Mouse (Mus musculus): ENCODE measurements at regions not wholly inside any gene's neighbourhood (a gene's known extent, or its start where the extent isn't known, plus 50 kb on each side); places are given as distances from the start of the nearest gene placed in this dataset.
A peak's percentile ranks its signal among the peaks of the same experiment; 100 is the strongest.

- H3K27ac ChIP-seq (replicated peaks): no peak overlapping the region
- no peak for DNase-seq (ENCODE audit: low spot score)
- no peak overlapping the region for H3K4me3 ChIP-seq
- H3K36me3 ChIP-seq (replicated peaks): no peaks in the 10 kb centered on the region
- no peaks in the 10 kb centered on the region for H3K4me1 ChIP-seq
- WGBS: 74% methylated on average over 2 of the region's 2 CpGs
- H3K9me3 ChIP-seq: no peaks in the 10 kb centered on the region
- H3K27me3 ChIP-seq (replicated peaks; ENCODE audit: low read depth, poor library complexity, severe bottlenecking): no peaks in the 10 kb centered on the region
Measured at GRCm38 (mm10) chr13:81852309-81852978, 69.6 kb downstream of the Cetn3 start.

DNA sequence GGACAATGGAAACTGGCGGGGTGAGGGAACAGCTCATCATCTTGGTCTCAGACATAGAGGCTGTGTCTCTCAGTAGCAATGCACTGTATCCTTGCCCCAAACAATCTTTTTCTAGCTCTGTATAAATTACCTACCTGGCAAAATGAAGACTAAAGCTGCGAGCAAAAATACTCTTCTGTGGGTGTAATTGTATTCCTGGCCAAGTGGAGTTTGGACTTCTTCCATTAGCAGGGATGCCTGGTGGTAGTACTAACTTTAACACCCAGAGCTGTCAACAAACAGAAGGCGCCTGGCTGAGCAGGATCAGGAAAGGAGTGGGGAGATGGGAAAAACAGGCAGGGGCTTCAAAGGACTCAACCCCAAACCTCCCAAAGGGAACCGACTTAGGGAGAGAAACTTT, 73.2 kb downstream of the Cetn3 start:
- no peak for DNase-seq (ENCODE audit: low spot score)
- Histone ChIP-seq H3K4me1 (no peaks in the 10 kb centered on the region), H3K27ac (replicated peaks) (no peak overlapping the region), H3K27me3 (replicated peaks; ENCODE audit: low read depth, poor library complexity, severe bottlenecking) (no peaks in the 10 kb centered on the region), H3K4me3 (no peak overlapping the region), H3K36me3 (replicated peaks) (no peaks in the 10 kb centered on the region), H3K9me3 (no peaks in the 10 kb centered on the region)
- 75% methylated on average over 4 of the region's 4 CpGs for WGBS

- Histone ChIP-seq H3K4me1 (no peaks in the 10 kb centered on the region), H3K9me3 (no peaks in the 10 kb centered on the region), H3K27me3 (replicated peaks; ENCODE audit: low read depth, poor library complexity, severe bottlenecking) (no peaks in the 10 kb centered on the region), H3K36me3 (replicated peaks) (no peaks in the 10 kb centered on the region), H3K27ac (replicated peaks) (no peak overlapping the region), H3K4me3 (no peak overlapping the region)
- WGBS: 86% methylated on average over 4 of the region's 4 CpGs
- DNase-seq (ENCODE audit: low spot score): no peak
Measured at GRCm38 (mm10) chr13:81860683-81861082, 77.8 kb downstream of the Cetn3 start.

DNA sequence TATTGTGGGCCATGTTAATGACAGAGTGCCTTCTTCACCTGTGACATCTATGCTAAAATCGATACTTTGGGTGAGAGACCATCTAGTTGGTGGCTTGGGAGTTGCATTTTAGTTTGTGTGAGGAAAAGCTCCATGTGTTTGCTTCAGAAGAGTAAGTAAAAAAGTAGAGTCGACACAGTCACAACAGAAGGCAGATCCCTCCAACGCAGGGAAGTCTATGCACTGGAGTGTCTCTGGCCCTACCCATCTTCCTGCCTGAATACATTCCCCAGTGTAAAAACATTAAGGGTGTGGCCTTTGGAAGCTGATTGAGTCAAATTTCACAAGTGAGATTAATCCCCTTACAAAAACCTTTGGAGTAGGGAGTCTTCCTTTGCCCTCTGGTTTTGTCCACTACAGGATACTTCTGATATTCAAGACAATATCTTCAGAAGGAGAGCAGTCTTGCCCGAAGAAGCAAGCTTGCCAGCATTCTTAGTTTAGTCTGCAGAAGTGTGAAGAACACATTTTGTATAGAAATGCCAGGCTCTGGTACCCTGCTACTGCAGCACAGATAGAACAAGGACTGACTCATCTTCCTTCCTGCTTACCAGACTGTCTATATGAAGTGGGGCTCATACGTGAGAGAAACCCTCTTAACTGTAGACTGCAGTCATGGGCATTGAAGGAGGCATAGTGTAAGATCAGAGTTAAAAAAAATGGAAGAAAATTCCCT, 79.2 kb downstream of the Cetn3 start:
- DNase-seq (ENCODE audit: low spot score): no peak
- Histone ChIP-seq H3K27ac (replicated peaks) (no peak overlapping the region), H3K36me3 (replicated peaks) (no peaks in the 10 kb centered on the region), H3K27me3 (replicated peaks; ENCODE audit: low read depth, poor library complexity, severe bottlenecking) (no peaks in the 10 kb centered on the region), H3K4me1 (no peaks in the 10 kb centered on the region), H3K9me3 (no peaks in the 10 kb centered on the region), H3K4me3 (no peak overlapping the region)
- 81% methylated on average over 5 of the region's 5 CpGs for WGBS

DNA sequence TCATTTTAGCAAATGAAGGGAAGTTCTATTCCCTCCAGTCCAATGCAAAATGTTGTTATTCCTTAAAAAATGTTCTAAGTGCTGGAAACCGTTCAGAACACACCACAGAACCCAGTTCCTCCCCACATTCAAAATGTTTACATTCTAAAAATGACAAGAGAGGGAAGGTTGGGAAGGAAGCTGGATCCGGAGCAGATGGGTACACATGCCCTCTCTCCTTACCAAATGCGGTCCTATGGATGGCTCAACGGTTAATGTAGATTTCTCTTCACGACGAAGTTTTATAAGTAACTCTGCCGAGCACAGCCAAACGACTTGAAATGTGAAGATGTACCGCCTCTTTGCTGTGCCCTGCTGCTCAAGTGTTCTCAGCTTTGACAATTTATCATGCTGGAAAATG, 88.3 kb downstream of the Cetn3 start:
- no peak for DNase-seq (ENCODE audit: low spot score)
- 85% methylated on average over 9 of the region's 9 CpGs for WGBS
- Histone ChIP-seq H3K9me3 (no peaks in the 10 kb centered on the region), H3K27me3 (replicated peaks; ENCODE audit: low read depth, poor library complexity, severe bottlenecking) (no peaks in the 10 kb centered on the region), H3K36me3 (replicated peaks) (no peaks in the 10 kb centered on the region), H3K4me3 (no peak overlapping the region), H3K4me1 (no peaks in the 10 kb centered on the region), H3K27ac (replicated peaks) (no peak overlapping the region)

- WGBS: 74% methylated on average over 6 of the region's 6 CpGs
- H3K9me3 ChIP-seq: no peaks in the 10 kb centered on the region
- H3K27ac ChIP-seq (replicated peaks): no peak overlapping the region
- H3K27me3 ChIP-seq (replicated peaks; ENCODE audit: low read depth, poor library complexity, severe bottlenecking): no peaks in the 10 kb centered on the region
- H3K36me3 ChIP-seq (replicated peaks): no peaks in the 10 kb centered on the region
- no peak overlapping the region for H3K4me3 ChIP-seq
- DNase-seq (ENCODE audit: low spot score): no peak
- H3K4me1 ChIP-seq: no peaks in the 10 kb centered on the region
Measured at GRCm38 (mm10) chr13:81885879-81886278, 103.0 kb downstream of the Cetn3 start.

- H3K4me3 ChIP-seq: no peak overlapping the region
- H3K27ac ChIP-seq (replicated peaks): no peak overlapping the region
- H3K36me3 ChIP-seq (replicated peaks): no peaks in the 10 kb centered on the region
- H3K4me1 ChIP-seq: no peaks in the 10 kb centered on the region
- H3K9me3 ChIP-seq: no peaks in the 10 kb centered on the region
- WGBS: 80% methylated on average over 4 of the region's 4 CpGs
- DNase-seq (ENCODE audit: low spot score): no peak
- no peaks in the 10 kb centered on the region for H3K27me3 ChIP-seq (replicated peaks; ENCODE audit: low read depth, poor library complexity, severe bottlenecking)
Measured at GRCm38 (mm10) chr13:81930266-81930665, 147.4 kb downstream of the Cetn3 start.

DNA sequence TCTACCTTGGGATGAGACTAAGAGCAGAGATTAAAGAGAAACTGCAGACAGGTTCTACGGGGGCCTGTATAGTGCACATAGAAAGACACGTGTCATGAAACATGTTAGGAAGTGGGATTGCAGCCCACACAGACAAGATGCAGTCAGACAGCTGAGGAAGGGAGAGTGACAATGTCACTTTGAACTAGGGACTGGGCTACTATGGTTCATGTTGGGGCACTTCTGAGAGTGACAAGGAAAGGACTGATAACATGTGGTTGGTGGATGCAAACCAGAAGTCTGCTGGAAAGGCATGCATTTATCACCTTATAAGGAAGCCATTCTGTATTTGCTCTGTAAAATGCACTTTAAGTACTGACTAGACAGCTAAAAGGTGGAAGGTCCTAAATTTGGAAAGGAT, 148.3 kb downstream of the Cetn3 start:
- no peaks in the 10 kb centered on the region for H3K4me1 ChIP-seq
- no peaks in the 10 kb centered on the region for H3K9me3 ChIP-seq
- WGBS: 84% methylated on average over 2 of the region's 2 CpGs
- H3K27ac ChIP-seq (replicated peaks): no peak overlapping the region
- no peak overlapping the region for H3K4me3 ChIP-seq
- no peak for DNase-seq (ENCODE audit: low spot score)
- no peaks in the 10 kb centered on the region for H3K27me3 ChIP-seq (replicated peaks; ENCODE audit: low read depth, poor library complexity, severe bottlenecking)
- no peaks in the 10 kb centered on the region for H3K36me3 ChIP-seq (replicated peaks)

- DNase-seq (ENCODE audit: low spot score): no peak
- no peaks in the 10 kb centered on the region for H3K9me3 ChIP-seq
- H3K4me1 ChIP-seq: no peaks in the 10 kb centered on the region
- WGBS: 53% methylated on average over 3 of the region's 3 CpGs
- H3K27ac ChIP-seq (replicated peaks): no peak overlapping the region
- no peaks in the 10 kb centered on the region for H3K27me3 ChIP-seq (replicated peaks; ENCODE audit: low read depth, poor library complexity, severe bottlenecking)
- H3K4me3 ChIP-seq: no peak overlapping the region
- H3K36me3 ChIP-seq (replicated peaks): no peaks in the 10 kb centered on the region
Measured at GRCm38 (mm10) chr13:81937061-81937460, 154.2 kb downstream of the Cetn3 start.

DNA sequence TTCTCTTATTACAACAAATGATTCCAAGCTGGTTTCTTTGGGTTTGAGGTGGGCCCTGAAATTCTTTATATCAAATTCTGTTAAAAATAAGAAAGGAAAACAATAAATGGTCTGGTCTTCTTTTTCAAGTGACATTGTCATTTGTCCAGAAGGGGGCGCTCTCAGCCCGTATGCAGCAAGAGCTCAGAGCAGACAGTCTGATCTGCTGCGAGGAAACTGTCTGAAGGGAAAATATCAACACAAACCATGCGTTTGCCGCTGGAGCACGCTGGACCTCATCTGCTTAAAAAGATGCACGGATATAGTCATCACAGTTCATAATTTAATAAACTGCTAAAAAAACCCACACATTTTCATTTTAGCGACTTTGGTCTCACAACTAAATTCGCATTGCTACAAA, 161.2 kb downstream of the Cetn3 start:
- Histone ChIP-seq H3K36me3 (replicated peaks) (no peaks in the 10 kb centered on the region), H3K27me3 (replicated peaks; ENCODE audit: low read depth, poor library complexity, severe bottlenecking) (no peaks in the 10 kb centered on the region), H3K9me3 (no peaks in the 10 kb centered on the region), H3K27ac (replicated peaks) (no peak overlapping the region), H3K4me1 (peaks cover 14% of the 10 kb centered on the region; the same call in 1 of the 2 replicates), H3K4me3 (peak overlapping the region; percentile 25; the same call in 1 of the 2 replicates)
- 15% methylated on average over 9 of the region's 9 CpGs for WGBS
- DNase-seq (ENCODE audit: low spot score): peak; percentile 81

GRCm38 (mm10) chr13:81944469-81944868, 161.6 kb downstream of the Cetn3 start:
- peaks cover 14% of the 10 kb centered on the region; the same call in 1 of the 2 replicates for H3K4me1 ChIP-seq
- no peak overlapping the region for H3K27ac ChIP-seq (replicated peaks)
- no peak for DNase-seq (ENCODE audit: low spot score)
- H3K36me3 ChIP-seq (replicated peaks): no peaks in the 10 kb centered on the region
- H3K9me3 ChIP-seq: no peaks in the 10 kb centered on the region
- H3K27me3 ChIP-seq (replicated peaks; ENCODE audit: low read depth, poor library complexity, severe bottlenecking): no peaks in the 10 kb centered on the region
- peak overlapping the region; percentile 25; the same call in 1 of the 2 replicates for H3K4me3 ChIP-seq
- WGBS: 68% methylated on average over 6 of the region's 6 CpGs

DNA sequence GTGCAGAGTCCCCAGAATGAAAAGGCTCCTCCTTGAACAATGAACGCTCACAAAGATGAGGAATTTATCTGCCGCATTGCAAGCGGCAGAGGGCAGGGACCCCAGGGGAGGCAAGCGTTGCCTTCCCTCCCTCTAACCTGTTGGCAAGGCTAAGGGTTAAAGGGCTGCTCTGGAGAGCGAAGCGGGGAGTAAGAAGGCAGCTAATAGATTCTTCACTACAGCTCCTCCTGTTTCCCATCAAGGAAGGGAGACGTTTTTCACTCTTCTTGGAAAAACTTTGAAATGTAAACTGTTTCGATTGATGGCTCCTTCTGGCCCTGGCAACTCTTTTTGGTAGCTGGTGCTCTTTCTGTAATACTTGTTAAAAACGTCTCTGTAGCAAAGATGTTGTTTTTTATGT, 162.9 kb downstream of the Cetn3 start:
- WGBS: 4% methylated on average over 9 of the region's 9 CpGs
- peak overlapping the region; percentile 40 for H3K4me3 ChIP-seq
- no peaks in the 10 kb centered on the region for H3K27me3 ChIP-seq (replicated peaks; ENCODE audit: low read depth, poor library complexity, severe bottlenecking)
- H3K27ac ChIP-seq (replicated peaks): no peak overlapping the region
- DNase-seq (ENCODE audit: low spot score): peak; percentile 41
- peaks cover 14% of the 10 kb centered on the region; the same call in 1 of the 2 replicates for H3K4me1 ChIP-seq
- H3K9me3 ChIP-seq: no peaks in the 10 kb centered on the region
- H3K36me3 ChIP-seq (replicated peaks): no peaks in the 10 kb centered on the region

GRCm38 (mm10) chr13:81965431-81965830, 182.6 kb downstream of the Cetn3 start:
- Histone ChIP-seq H3K27ac (replicated peaks) (no peak overlapping the region), H3K4me1 (no peaks in the 10 kb centered on the region), H3K27me3 (replicated peaks; ENCODE audit: low read depth, poor library complexity, severe bottlenecking) (no peaks in the 10 kb centered on the region), H3K9me3 (no peaks in the 10 kb centered on the region), H3K4me3 (no peak overlapping the region), H3K36me3 (replicated peaks) (no peaks in the 10 kb centered on the region)
- DNase-seq (ENCODE audit: low spot score): no peak
- WGBS: 92% methylated on average over 2 of the region's 2 CpGs

Measured in embryonic facial prominence, embryonic 10.5 days (tissue).